Mouse (Mus musculus): ENCODE data around the gene Egf.

Egf gene

GRCm38 (mm10) chr3:129651765-129652164, 103.4 kb downstream of the Egf start:
- DNase-seq (ENCODE audit: inconsistent age in 2 of 2, low spot score in 1 of 2), result no peak

- no peak for DNase-seq (ENCODE audit: inconsistent age in 2 of 2, low spot score in 1 of 2)
Observed at GRCm38 (mm10) chr3:129650931-129651330, 104.2 kb downstream of the Egf start.

- DNase-seq (ENCODE audit: inconsistent age in 2 of 2, low spot score in 1 of 2), result no peak
Observed at GRCm38 (mm10) chr3:129650293-129650612, 104.9 kb downstream of the Egf start.

- peak in 1 of 2 experiments; percentile 49 for DNase-seq (ENCODE audit: inconsistent age in 2 of 2, low spot score in 1 of 2)
Observed at GRCm38 (mm10) chr3:129649586-129650292, 105.4 kb downstream of the Egf start.

- no peak for DNase-seq (ENCODE audit: inconsistent age in 2 of 2, low spot score in 1 of 2)
Observed at GRCm38 (mm10) chr3:129648598-129648997, 106.5 kb downstream of the Egf start.

GRCm38 (mm10) chr3:129647312-129647711, 107.8 kb downstream of the Egf start:
- no peak for DNase-seq (ENCODE audit: inconsistent age in 2 of 2, low spot score in 1 of 2)

GRCm38 (mm10) chr3:129646781-129647180, 108.3 kb downstream of the Egf start:
- DNase-seq (ENCODE audit: inconsistent age in 2 of 2, low spot score in 1 of 2), result no peak

GRCm38 (mm10) chr3:129645409-129645808, 109.7 kb downstream of the Egf start:
- no peak for DNase-seq (ENCODE audit: inconsistent age in 2 of 2, low spot score in 1 of 2)

- no peak for DNase-seq (ENCODE audit: inconsistent age in 2 of 2, low spot score in 1 of 2)
Observed at GRCm38 (mm10) chr3:129641621-129642020, 113.5 kb downstream of the Egf start.

- DNase-seq (ENCODE audit: inconsistent age in 2 of 2, low spot score in 1 of 2), result no peak
Observed at GRCm38 (mm10) chr3:129640211-129641000, 114.7 kb downstream of the Egf start.

- no peak for DNase-seq (ENCODE audit: inconsistent age in 2 of 2, low spot score in 1 of 2)
Observed at GRCm38 (mm10) chr3:129639701-129640100, 115.4 kb downstream of the Egf start.

- DNase-seq (ENCODE audit: inconsistent age in 2 of 2, low spot score in 1 of 2), result no peak
Observed at GRCm38 (mm10) chr3:129637446-129637845, 117.7 kb downstream of the Egf start.

GRCm38 (mm10) chr3:129634260-129634901, 120.7 kb downstream of the Egf start:
- DNase-seq (ENCODE audit: inconsistent age in 2 of 2, low spot score in 1 of 2), result peak; percentile 25 to 59

GRCm38 (mm10) chr3:129633518-129633917, 121.6 kb downstream of the Egf start:
- DNase-seq (ENCODE audit: inconsistent age in 2 of 2, low spot score in 1 of 2), result no peak

- no peak for DNase-seq (ENCODE audit: inconsistent age in 2 of 2, low spot score in 1 of 2)
Observed at GRCm38 (mm10) chr3:129631857-129632256, 123.3 kb downstream of the Egf start.

GRCm38 (mm10) chr3:129631018-129631417, 124.1 kb downstream of the Egf start:
- no peak for DNase-seq (ENCODE audit: inconsistent age in 2 of 2, low spot score in 1 of 2)
